Mouse (Mus musculus) cerebellum, adult (tissue): ENCODE data around the gene Gm37240.

ENCODE experiments used
- ATAC-seq: cut with Nextera tagmentation; 2 replicates; pipeline ENCODE4 v1.9.2; 2017; ENCODE audit warnings: mild to moderate bottlenecking, moderate library complexity, mixed read lengths; ENCODE audit not compliant: insufficient number of reproducible peaks, low FRiP score, low TSS enrichment

The Gm37240 gene

DNA sequence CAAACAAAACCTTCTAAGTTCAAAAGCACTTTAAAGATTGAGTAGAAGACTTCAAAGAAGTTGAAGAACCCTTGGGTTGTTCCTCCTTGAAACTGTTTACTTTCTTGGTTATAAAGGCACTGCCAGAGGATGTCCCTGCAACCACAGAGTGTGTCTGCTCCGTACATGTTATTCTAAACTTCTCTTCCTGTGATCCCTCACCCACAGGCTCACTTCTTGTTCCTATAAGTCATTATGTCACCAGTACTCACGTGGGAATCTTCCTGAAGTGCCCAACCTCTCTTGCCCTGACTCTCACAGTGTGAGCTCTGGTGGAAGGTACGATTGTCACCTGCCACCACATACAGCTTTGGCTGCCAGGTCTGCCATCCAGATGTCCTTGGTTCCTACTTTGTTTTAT lies 1265.3 kb downstream of the Gm37240 start:
- ATAC-seq: no peak

DNA sequence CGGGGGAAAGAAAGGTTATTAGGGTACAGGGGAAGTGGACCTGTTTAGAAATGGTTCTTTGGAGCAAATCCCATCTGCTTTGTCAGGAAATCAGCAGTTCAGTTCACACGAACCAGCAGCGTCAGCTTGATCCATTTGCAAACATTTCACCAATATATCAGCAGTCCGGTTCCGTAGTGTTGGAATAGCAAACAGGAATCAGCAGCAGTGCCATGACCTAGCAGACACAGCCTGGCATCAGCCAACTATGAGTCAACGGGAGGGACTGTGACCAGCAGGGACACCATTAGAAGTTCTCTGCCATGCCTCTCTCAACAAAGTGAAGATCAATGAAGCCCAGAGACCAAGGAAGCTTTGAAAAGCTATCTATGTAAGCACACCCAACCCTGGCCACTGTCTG lies 1267.6 kb downstream of the Gm37240 start:
- ATAC-seq: no peak

DNA sequence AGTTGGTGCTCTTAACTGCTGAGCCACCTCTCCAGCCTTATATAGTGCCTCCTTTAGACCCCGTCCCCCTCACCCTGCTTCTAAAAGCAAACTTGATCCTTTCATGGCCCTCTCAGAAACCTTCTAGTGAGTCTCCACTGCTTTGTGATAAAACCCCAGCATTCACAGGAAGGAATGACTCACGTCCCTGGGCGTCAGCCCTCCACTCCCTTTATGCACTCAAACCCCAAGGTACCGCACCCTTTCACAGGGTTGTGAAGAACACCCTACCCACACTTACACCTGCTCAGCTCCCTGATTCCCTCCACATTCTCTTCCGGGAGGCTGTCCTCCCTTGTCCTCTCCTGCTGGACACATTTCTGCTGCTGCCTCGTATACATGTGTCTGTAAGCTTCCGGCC lies 1268.3 kb downstream of the Gm37240 start:
- no peak for ATAC-seq

DNA sequence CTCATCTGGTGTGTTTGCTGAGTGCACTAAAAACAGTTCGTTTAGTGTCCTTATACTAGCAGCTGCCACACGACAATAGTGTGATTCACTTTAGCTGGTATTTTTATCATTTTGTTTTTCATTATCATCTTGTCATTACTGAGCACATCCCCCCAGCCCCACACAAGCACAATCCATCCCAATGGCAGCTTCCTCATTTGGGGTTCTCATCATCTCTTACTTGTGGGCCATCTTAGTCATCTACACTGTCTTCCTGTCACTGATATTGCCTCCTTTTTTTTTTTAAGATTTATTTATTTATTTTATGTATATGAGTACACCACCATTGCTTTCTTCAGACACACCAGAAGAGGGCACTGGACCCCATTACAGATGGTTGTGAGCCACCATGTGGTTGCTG lies 1268.7 kb downstream of the Gm37240 start:
- ATAC-seq: no peak

DNA sequence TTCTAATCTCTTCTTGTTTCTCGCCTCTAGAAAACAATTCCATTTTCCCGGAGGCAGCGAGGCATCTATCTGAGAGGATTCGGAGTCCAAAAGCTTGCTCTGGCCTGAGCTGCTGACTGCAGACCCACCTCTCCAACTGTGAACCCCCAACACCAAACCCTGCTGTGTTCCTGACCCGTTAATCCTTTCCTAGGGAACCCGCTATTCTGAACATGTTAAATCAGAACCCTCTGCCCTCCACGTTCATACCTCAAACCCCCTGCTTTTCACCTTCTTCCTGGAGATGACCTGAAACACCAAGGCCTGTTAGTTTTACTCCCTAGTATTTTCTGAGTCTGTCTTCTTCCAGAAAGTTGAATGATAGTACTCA lies 1271.5 kb downstream of the Gm37240 start:
- no peak for ATAC-seq

DNA sequence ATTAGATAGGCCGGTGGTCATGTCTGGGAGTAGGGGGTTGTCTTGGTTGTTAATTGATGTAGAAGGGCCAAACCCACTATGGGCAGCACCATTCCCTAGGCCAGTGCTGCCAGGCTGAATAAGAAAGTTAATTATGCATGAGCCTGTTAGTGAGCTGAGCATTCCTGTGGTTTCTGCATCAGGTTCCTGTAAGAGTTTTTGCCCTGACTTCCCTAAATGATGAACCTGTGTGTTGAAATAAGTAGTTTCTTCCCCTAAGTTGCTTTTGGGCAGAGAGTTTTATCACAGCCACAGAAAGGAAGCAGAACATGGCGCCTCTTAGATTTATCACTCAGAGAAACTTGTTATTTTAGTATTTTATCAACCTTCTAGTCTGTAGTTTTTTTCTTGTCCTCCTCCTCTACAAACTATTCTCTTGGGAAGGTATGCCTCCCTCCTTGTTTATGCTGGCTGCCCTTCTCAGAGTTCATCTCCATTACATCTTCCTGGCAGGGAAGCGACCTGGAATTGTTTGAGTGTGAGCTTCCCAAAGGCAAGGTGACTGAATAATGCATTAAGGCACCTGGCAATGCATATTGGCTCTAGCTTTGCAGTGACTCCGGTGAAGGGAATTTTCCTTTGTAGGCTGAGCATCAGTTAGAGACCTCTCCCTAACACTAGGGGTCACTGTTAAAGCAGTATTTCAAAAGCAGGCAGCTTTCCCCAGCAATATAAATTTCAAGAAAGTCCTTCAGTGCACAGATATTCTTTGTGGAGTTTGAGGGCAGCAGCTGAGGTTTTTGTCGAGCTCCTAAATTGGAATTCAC lies 1272.1 kb downstream of the Gm37240 start:
- ATAC-seq: peak; percentile 70; the same call in 1 of the 2 replicates

DNA sequence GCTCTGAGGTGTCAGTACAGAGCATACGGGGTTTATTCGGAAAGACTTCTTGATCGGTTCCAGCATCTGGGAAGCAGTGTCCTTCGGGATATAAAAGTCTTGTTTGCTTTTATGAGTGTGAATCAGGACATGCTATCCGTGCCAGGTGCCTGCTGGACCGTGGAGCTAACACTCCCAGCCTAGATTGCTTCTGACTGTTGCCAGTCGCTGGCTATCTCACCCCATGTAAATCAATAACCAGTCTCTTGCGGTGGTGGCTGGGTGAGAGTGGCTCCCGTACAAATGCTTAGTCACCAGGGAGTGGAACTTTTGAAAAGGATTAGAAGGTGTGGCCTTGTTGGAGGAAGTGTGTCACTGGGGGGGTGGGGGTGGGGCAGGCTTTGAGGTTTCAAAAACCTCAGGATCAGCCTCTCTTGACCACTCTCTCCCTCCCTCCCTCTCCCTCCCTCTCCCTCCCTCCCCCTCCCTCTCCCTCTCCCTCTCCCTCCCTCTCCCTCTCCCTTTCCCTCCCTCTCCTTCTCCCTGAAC lies 1277.1 kb downstream of the Gm37240 start:
- no peak for ATAC-seq

DNA sequence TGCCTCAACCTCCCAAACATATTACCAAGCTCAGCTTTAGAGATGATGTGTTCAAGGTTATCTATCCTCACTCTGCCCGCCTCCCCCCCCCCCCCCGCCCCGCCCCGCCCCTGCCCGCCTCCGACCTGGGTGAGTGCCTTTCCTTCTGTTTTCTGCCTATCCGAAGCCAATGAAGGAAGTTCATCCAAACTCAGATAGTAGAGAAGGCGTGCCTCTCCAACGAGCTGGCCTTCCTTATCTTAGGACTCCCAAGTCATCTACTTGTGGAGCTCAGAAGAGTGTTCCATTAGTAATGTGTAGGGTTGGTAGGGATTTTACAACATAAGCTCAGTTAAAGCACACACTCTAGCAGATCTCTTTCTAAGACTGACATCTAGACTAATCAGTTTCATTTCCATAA lies 1284.1 kb downstream of the Gm37240 start:
- no peak for ATAC-seq

DNA sequence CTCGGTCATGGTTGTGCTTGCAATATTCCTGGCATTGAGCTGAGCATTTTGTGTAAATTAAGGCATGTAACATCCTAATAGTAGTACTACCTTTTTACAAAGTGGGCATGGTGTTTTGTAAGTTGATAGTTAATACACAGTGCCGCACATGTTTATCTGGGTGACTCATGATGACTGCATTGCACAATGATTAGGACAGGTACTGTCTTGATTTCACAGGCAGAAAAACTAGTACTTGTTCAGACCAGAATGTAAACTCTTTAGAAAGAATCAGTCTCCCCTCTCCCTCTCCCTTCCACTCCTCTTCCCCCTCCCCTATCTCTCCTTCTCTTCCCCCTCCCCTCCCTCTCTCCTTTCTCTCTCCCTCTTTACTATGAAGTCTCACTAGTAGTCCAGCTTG lies 1284.6 kb downstream of the Gm37240 start:
- ATAC-seq: no peak

DNA sequence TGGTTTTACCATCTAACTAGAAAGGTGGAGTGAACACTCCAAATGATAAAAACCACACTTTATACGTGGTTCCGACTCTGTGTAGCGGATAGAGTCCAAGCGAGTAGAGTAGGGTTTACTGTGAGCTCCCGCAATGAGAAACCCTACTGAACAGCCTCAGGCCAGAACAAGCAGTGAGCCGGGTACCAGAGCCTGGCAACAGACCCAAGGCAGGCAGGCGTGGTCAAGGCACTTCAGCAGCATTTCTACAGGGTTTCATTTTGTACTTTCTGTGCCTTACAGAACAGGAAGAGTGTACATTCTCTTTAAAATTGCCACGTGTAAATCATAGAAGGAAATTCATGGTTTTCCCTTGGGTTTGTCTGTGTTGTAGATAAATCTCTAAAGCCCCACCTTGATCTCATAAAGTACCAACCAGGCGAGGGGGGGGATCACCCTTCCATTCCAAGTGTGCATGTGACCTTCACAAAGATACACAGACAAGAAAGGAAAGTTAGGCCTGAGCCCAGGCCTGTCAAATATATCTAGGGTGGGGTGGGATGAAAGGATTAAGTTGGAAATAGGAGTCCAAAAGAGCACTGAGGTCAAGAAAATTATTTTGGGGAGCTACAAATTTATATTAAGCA lies 1285.3 kb downstream of the Gm37240 start:
- ATAC-seq: no peak

DNA sequence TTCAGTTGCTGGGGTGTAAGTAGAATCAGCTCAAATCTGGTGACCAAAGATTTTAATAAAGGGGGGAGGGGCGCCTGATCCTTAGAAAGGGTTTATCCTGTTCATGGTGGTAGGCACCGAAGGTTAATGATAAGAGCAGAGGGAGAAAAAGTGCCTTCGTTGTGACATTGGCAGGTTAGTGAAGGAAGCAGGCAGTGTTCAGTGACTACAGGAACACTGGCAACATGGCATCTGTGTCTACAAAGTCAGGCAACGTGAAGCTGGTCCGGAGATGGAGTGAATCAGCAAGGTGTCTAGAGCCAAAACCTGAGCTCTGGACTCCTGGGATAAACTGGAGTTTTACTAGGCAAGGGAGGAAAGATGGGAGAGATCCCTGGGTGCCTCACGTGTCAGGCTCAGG lies 1288.6 kb downstream of the Gm37240 start:
- no peak for ATAC-seq

DNA sequence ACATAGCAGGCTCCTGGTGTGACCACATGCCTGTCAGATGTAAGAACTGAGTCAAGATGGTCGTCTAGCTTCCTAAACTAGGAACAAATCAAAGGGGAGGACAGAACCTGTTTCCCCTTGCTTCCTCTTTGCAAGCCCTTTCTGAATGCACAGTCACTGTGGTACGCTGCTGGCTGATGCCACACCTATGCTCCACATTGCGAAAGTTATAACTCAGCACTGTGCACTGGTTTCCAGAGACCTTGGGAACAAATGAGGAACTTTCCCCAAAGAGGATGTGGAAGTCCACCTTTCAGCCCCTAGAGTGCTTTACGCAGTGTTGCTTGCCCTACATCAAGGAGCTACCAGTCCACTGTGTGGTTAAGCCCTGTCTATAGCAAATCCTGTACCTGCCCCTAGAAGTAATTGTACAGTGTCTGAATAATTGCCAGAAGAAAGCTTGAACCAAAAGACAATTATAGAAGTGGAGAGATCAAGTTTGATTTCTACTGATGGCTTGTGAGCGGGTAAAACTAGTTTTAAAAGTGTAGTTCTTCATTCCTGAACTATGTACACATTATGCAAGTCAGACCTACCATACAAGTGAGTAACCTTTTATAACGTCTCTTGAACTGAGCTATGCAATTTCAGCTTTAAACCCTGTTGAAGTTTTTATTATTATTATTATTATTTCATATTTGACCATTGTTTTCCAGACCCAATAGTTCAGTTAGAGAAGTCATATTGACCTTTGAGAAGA lies 1289.2 kb downstream of the Gm37240 start:
- no peak for ATAC-seq

DNA sequence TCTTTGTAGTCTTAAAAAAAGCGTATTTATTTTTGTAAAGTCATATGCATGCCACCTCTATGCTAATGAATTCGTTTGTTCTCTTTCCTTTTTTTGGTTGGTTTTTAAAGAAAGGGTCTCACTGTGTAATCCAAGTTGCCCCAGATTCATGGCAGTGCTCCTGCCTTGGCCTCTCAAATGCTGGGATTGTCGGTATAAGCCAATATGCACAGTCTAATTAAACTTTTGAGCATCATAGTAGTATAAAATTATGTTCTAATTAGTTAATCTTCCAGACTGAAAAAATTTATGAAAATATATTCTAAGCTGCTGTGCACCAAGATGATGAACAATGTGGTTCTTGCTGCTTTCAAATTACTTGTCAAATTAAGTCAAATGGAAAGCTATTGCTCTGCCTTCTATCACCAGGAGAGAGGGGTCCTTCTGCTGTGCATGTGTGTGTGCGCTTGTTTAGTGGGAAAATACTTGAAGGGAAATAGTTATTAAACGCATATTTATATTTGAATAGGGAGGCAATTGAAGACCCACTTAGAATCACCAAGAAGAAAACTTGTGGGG lies 1291.6 kb downstream of the Gm37240 start:
- no peak for ATAC-seq

DNA sequence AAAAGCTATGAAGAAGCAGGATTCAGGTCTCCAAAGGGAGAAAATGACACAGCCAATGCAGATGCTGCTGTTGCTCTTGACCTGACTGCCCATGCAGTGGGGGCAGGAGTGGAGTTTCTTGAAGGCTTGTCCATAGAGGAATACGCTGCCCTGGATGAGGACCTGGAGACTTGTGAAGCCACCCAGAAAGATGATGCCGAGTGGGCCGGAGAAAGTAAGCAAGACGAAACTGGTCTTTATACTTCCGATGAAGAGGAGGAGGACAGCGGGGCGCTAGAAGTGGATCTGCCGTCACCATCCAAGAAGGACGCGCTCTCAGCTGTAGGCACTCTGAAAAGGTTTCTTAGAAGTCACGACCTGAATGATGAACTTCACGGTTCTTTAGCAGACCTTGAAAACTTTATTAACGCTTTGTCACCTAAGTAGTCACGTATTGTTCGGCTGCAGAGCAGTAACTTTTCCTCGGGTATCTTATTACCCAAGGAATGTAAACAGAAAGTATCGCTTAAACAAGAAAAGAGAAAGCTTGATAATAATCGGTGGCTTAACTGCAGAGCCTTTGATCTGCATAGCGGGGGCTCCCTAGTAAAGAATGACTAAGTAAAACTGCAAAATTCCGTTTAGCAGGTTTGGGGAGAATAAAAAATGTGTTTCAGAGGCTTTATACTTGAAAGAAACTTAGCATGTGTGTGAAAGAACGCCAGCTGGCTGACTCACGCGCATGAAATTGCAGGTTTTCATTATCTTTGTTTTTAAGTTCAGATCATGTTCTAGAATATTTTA lies 1292.2 kb downstream of the Gm37240 start:
- ATAC-seq: no peak

DNA sequence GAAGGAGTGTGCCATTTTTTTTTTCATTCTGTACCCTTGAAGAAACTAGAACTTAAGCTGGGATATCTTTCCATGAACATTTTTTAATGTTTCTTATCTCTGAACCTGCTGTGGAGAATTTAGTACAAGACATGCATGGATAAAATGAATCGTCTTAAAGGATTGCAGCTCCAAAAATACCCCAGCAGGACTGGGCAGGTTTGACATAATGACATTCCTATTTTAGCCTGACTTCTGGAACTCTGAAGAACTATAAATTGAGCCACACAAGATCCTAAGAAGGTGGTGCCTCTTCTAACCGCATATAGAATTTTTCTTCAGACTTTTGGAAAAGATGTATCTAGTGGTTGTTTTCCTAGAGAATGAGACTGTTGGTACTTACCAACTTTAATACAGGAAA lies 1294.0 kb downstream of the Gm37240 start, which contains the start of gene Tigd4:
TSS of gene Tigd4 (plus strand) at position 301 of the 400 bp plus-strand sequence.
- no peak for ATAC-seq

DNA sequence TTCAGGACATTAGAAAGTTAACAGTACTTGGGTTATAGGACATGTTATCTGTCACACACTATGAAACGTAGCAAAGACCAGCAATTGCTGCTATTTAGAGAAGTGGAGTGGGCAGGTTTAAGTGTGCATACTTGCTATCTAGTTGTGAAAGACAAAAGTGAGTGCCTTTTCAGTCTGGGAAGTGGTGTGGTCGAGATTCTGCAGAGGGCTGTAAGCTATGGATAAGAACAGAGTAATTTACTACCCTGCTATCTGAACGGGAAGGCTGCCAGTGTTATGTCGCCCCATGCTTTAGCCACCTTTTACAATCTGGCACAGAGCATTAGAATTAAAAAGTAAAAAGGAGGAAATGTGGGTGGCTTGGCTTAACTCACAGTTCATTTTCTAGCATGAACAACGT lies 1300.6 kb downstream of the Gm37240 start:
- ATAC-seq: no peak

DNA sequence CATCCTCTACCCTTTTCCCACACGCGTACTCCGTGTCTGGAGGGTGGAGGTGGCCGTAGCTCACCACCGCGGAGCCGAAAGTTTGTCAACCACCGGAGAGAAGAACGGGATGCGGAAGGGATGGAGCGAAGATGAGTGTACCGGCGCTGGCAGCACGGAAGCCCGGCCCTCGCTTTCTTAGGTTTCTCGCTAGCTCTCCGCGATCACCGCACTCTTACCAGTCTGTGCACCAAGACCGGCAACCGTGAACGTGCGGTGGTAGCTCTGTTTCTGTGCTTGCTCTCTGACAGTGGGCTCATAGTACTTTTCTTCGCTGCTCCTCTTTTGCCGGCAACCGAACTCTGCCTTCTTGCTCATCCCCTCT lies 1304.4 kb downstream of the Gm37240 start:
- no peak for ATAC-seq

DNA sequence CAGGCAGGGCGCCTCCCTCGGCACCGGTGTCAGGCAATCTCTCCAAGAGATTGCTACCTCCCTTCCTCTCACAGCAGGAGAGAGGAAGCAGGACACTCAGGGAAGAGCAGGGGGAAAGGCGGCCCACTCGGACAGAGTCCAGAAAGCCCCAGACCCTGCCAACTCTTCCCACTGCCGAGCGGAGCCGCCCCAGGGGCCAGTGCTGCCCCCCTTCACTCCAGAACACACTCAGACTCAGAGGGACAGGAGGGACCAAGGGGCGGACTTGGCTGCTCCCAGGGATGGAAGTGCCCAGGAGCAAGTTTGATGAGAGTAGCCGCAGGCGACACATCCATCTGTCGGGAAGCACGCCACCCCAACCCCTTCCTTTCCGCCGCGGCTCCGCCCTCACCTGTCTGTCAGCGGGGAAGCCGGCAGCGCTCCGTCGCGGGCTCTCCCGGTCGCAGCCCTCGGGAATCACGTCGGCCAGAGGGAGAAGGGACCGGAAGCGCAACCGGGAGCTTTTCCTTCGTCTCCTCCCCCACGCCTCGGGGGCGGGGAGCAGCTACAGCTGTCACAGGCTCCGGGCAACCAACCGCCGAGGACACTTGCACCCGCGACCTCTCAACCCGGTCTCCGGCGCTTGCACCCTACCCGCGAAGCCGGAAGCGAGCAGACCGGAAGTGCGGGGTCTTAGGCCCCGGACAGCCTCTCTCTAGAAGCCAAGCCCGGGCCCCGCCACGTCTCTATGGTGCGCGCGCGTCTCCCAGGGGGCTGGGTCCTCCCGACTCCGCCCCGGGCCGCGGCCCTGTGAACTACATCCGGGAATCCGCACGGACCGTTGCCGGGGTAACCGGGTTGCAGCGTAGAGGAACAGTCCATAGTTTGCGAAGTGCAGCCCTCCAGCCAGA lies 1305.0 kb downstream of the Gm37240 start, which contains the start of gene Arfip1:
TSS of gene Arfip1 (minus strand) at position 603 of the 890 bp plus-strand sequence.
- peak; percentile 94 for ATAC-seq

DNA sequence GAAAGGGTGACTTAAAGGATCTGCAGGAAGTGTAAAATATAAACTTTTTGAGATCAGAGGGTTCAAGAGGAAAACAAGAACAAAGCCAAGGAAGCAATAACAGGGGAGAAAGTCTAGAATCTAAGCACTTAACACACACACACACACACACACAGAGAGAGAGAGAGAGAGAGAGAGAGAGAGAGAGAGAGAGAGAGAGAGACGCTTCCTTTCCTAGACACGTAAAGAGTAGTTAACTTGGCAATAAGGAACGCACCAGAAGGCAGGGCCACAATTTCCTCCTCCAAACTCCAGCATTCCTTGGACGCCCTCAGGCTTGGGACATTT lies 1305.7 kb downstream of the Gm37240 start:
- no peak; the same call in 1 of the 2 replicates for ATAC-seq
